ENCODE assay signal across 16 mouse cellular contexts in the genomic region with DNA sequence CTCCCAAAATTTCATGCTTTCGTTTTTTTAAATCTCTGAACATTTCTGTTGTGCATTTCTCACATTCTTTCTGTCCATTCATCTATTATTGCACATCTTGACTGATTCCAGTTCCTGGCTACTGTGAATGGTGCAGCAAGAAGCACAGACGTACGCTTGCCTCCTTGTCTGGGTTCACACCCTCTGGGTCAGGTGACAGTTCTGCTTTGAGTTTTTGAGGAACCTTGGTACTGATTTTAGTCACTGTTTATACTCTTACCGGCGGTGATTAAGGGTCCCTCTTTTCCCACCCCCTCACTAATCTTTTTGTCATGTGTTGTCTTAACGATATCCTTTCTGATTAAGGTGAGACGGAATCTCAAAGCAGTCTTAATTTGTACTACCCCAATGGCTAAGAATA. TPM values are rescaled to one million over a fixed set of nuclear protein-coding genes. Genes with fewer than 3 reads are reported as not detected.
"Had no signal": no experiment of that assay in that cellular context is flagged by ENCODE, and none has a peak within 500 bp of the region (broad histone marks: within the 10 kb centered on the region; RNA-seq: fewer than 3 reads in every experiment).

No protein-coding gene starts in this region.

- H3K27ac ChIP-seq: liver, embryonic 14.5 days; midbrain, embryonic 12.5 days; midbrain, embryonic 15.5 days; neural tube, embryonic 12.5 days had no signal

- H3K4me3 ChIP-seq: megakaryocyte, embryonic 14.5 days; midbrain, embryonic 12.5 days; midbrain, embryonic 15.5 days; neural tube, embryonic 12.5 days had no signal

- ATAC-seq: midbrain, embryonic 15.5 days had no signal

- DNase-seq: lung, adult 18-20 months; lung, embryonic 14.5 days; lung, postnatal 10 days; lung, postnatal 4 days; right cerebral cortex, postnatal 14 days; thymus, adult 18-20 months; thymus, postnatal 14 days; thymus, postnatal 36 days had no signal

- H3K36me3 ChIP-seq: midbrain, embryonic 12.5 days; midbrain, embryonic 15.5 days; neural tube, embryonic 12.5 days had no signal

RNA-seq across cellular contexts. Expression of gene Klhl31, which starts 15.5 kb away (rescaled TPM):
- total RNA-seq: monocyte, adult 5-6 weeks; neutrophil, adult 5-6 weeks had no signal
- polyA plus RNA-seq: spleen, adult 2 months had no signal
